Mouse (Mus musculus) megakaryocyte, embryonic 14.5 days (primary cell): ENCODE measurements around the gene Hdac7. TPM values are rescaled to one million over a fixed set of nuclear protein-coding genes. Genes with fewer than 3 reads are reported as not detected.
A peak's percentile ranks its signal among the peaks of the same experiment; 100 is the strongest.

ENCODE experiments used
- H3K27me3 ChIP-seq: replicated peaks from 2 replicates; pipeline ENCODE3; 2012; ENCODE audit warnings: inconsistent platforms
- H3K36me3 ChIP-seq: replicated peaks from 2 replicates; pipeline ENCODE3; 2012; ENCODE audit warnings: low read length, inconsistent platforms, mixed read lengths
- H3K4me1 ChIP-seq: 2 replicates; pipeline ENCODE4 v1.6.1; 2012; ENCODE audit warnings: inconsistent platforms
- H3K4me3 ChIP-seq: replicated peaks from 2 replicates; pipeline ENCODE3; 2012; ENCODE audit warnings: moderate library complexity, mild to moderate bottlenecking, inconsistent platforms
- H3K9me3 ChIP-seq: 2 replicates; pipeline ENCODE4 v1.6.1; 2012; ENCODE audit warnings: inconsistent platforms
- FLI1 ChIP-seq: IDR thresholded peaks from 2 replicates; pipeline ENCODE4 v1.6.1; 2012; ENCODE audit warnings: low read length, inconsistent platforms, mixed read lengths
- GATA1 ChIP-seq: IDR thresholded peaks from 3 replicates; pipeline ENCODE4 v1.6.1; 2012; ENCODE audit warnings: mixed read lengths, low read length, inconsistent platforms, borderline replicate concordance
- polyA plus RNA-seq: library from polyadenylated mRNA; stranded (reverse); fragments of >175 nt; gene quantifications from 2 replicates; pipeline ENCODE4 v1.2.3, GENCODE M21; 2012; ENCODE audit warnings: low replicate concordance; ENCODE audit not compliant: insufficient read depth

The Hdac7 gene
- polyA plus RNA-seq, 1 experiment, result 31.2 TPM

- Histone ChIP-seq H3K27me3 (peaks cover 12% of the 10 kb centered on the region), H3K4me3 (peak overlapping the region; percentile 5), H3K9me3 (peaks cover 9% of the 10 kb centered on the region), H3K4me1 (peaks cover 62% of the 10 kb centered on the region), H3K36me3 (no peaks in the 10 kb centered on the region)
- TF ChIP-seq FLI1 (no peak), GATA1 (no peak)
Measured at GRCm38 (mm10) chr15:97843247-97843651, 1.1 kb downstream of the Hdac7 start.

GRCm38 (mm10) chr15:97842058-97842457, 2.2 kb downstream of the Hdac7 start:
- Histone ChIP-seq H3K36me3 (no peaks in the 10 kb centered on the region), H3K9me3 (peaks cover 9% of the 10 kb centered on the region)

GRCm38 (mm10) chr15:97841383-97841782, 2.9 kb downstream of the Hdac7 start:
- peaks cover 74% of the 10 kb centered on the region for H3K4me1 ChIP-seq

More at GRCm38 (mm10) chr15:97842058-97842457, 2.2 kb downstream of the Hdac7 start:
- no peak for TF ChIP-seq FLI1
- TF ChIP-seq GATA1, result no peak
- H3K4me1 ChIP-seq, result peaks cover 74% of the 10 kb centered on the region
- no peak overlapping the region for H3K4me3 ChIP-seq
- H3K27me3 ChIP-seq, result peaks cover 12% of the 10 kb centered on the region

GRCm38 (mm10) chr15:97840781-97841180, 3.5 kb downstream of the Hdac7 start:
- H3K4me3 ChIP-seq, result peak overlapping the region; percentile 7
- no peaks in the 10 kb centered on the region for H3K36me3 ChIP-seq
- peaks cover 78% of the 10 kb centered on the region for H3K4me1 ChIP-seq
- H3K27me3 ChIP-seq, result peaks cover 12% of the 10 kb centered on the region
- TF ChIP-seq GATA1 (no peak), FLI1 (no peak)
- peaks cover 2% of the 10 kb centered on the region for H3K9me3 ChIP-seq

More at GRCm38 (mm10) chr15:97841383-97841782, 2.9 kb downstream of the Hdac7 start:
- TF ChIP-seq GATA1, result no peak
- TF ChIP-seq FLI1, result no peak
- Histone ChIP-seq H3K4me3 (no peak overlapping the region), H3K27me3 (peaks cover 12% of the 10 kb centered on the region), H3K36me3 (no peaks in the 10 kb centered on the region), H3K9me3 (peaks cover 8% of the 10 kb centered on the region)

GRCm38 (mm10) chr15:97839991-97840455, 4.3 kb downstream of the Hdac7 start:
- H3K4me1 ChIP-seq, result peaks cover 78% of the 10 kb centered on the region
- peaks cover 15% of the 10 kb centered on the region for H3K27me3 ChIP-seq
- H3K9me3 ChIP-seq, result no peaks in the 10 kb centered on the region
- TF ChIP-seq GATA1, result no peak
- TF ChIP-seq FLI1, result no peak
- peak overlapping the region; percentile 7 for H3K4me3 ChIP-seq
- H3K36me3 ChIP-seq, result no peaks in the 10 kb centered on the region

- H3K9me3 ChIP-seq, result no peaks in the 10 kb centered on the region
- H3K27me3 ChIP-seq, result peaks cover 17% of the 10 kb centered on the region
- no peak overlapping the region for H3K4me3 ChIP-seq
- peaks cover 74% of the 10 kb centered on the region for H3K4me1 ChIP-seq
- H3K36me3 ChIP-seq, result no peaks in the 10 kb centered on the region
- TF ChIP-seq FLI1 (no peak), GATA1 (no peak)
Measured at GRCm38 (mm10) chr15:97839473-97839872, 4.8 kb downstream of the Hdac7 start.

GRCm38 (mm10) chr15:97839012-97839411, 5.3 kb downstream of the Hdac7 start:
- no peak for TF ChIP-seq GATA1
- no peak for TF ChIP-seq FLI1
- H3K4me1 ChIP-seq, result peaks cover 70% of the 10 kb centered on the region
- H3K27me3 ChIP-seq, result peaks cover 19% of the 10 kb centered on the region
- H3K4me3 ChIP-seq, result no peak overlapping the region
- no peaks in the 10 kb centered on the region for H3K36me3 ChIP-seq
- no peaks in the 10 kb centered on the region for H3K9me3 ChIP-seq

- no peaks in the 10 kb centered on the region for H3K36me3 ChIP-seq
- peaks cover 21% of the 10 kb centered on the region for H3K27me3 ChIP-seq
- no peak overlapping the region for H3K4me3 ChIP-seq
- no peak for TF ChIP-seq FLI1
- TF ChIP-seq GATA1, result no peak
- peaks cover 66% of the 10 kb centered on the region for H3K4me1 ChIP-seq
- no peaks in the 10 kb centered on the region for H3K9me3 ChIP-seq
Measured at GRCm38 (mm10) chr15:97838395-97838794, 5.9 kb downstream of the Hdac7 start.

GRCm38 (mm10) chr15:97837491-97838061, 6.7 kb downstream of the Hdac7 start:
- Histone ChIP-seq H3K4me3 (peak overlapping the region; percentile 42), H3K9me3 (no peaks in the 10 kb centered on the region), H3K4me1 (peaks cover 68% of the 10 kb centered on the region), H3K27me3 (peaks cover 26% of the 10 kb centered on the region), H3K36me3 (no peaks in the 10 kb centered on the region)
- TF ChIP-seq FLI1 (no peak), GATA1 (no peak)

GRCm38 (mm10) chr15:97836894-97837247, 7.4 kb downstream of the Hdac7 start:
- Histone ChIP-seq H3K4me1 (peaks cover 74% of the 10 kb centered on the region), H3K27me3 (peaks cover 32% of the 10 kb centered on the region), H3K9me3 (no peaks in the 10 kb centered on the region), H3K4me3 (no peak overlapping the region), H3K36me3 (no peaks in the 10 kb centered on the region)
- TF ChIP-seq FLI1 (no peak), GATA1 (no peak)

GRCm38 (mm10) chr15:97836153-97836893, 8.0 kb downstream of the Hdac7 start:
- no peaks in the 10 kb centered on the region for H3K36me3 ChIP-seq
- no peak overlapping the region for H3K4me3 ChIP-seq
- no peak for TF ChIP-seq FLI1
- no peak for TF ChIP-seq GATA1
- no peaks in the 10 kb centered on the region for H3K9me3 ChIP-seq
- peaks cover 72% of the 10 kb centered on the region for H3K4me1 ChIP-seq
- peaks cover 37% of the 10 kb centered on the region for H3K27me3 ChIP-seq
